Mouse (Mus musculus) hindbrain, embryonic 13.5 days (tissue): ENCODE measurements around the gene Lrcol1. TPM values are rescaled to one million over a fixed set of nuclear protein-coding genes. Genes with fewer than 3 reads are reported as not detected.

ENCODE experiments used
- ATAC-seq: fragments of 200-750 bp; cut with Nextera tagmentation; 2 replicates; pipeline ENCODE4 v1.8.0; 2017; ENCODE audit warnings: moderate TSS enrichment; ENCODE audit not compliant: low FRiP score
- H3K27ac ChIP-seq: fragments of 300-500 bp; sonication (generic); 2 replicates; pipeline ENCODE4 v1.5.1; 2015; ENCODE audit warnings: inconsistent platforms, mild to moderate bottlenecking, moderate library complexity
- H3K27me3 ChIP-seq: fragments of 300-500 bp; sonication (generic); 2 replicates; pipeline ENCODE4 v1.6.1; 2015; ENCODE audit warnings: mild to moderate bottlenecking, inconsistent platforms
- H3K36me3 ChIP-seq: fragments of 300-500 bp; sonication (generic); 2 replicates; pipeline ENCODE4 v1.6.1; 2015; ENCODE audit warnings: mild to moderate bottlenecking, inconsistent platforms
- H3K4me1 ChIP-seq: fragments of 300-500 bp; sonication (generic); replicated peaks from 2 replicates; pipeline ENCODE4 v1.6.1; 2015; ENCODE audit warnings: inconsistent platforms
- H3K4me2 ChIP-seq: fragments of 300-500 bp; sonication (generic); 2 replicates; pipeline ENCODE4 v1.6.1; 2015; ENCODE audit warnings: inconsistent platforms, mild to moderate bottlenecking, moderate library complexity
- H3K4me3 ChIP-seq: fragments of 300-500 bp; sonication (generic); 2 replicates; pipeline ENCODE4 v1.5.1; 2015; ENCODE audit warnings: mild to moderate bottlenecking, inconsistent platforms
- H3K9ac ChIP-seq: fragments of 300-500 bp; sonication (generic); 2 replicates; pipeline ENCODE4 v1.6.1; 2015; ENCODE audit warnings: mild to moderate bottlenecking, inconsistent platforms
- H3K9me3 ChIP-seq: fragments of 300-500 bp; sonication (generic); 2 replicates; pipeline ENCODE4 v1.6.1; 2016; ENCODE audit warnings: inconsistent platforms
- WGBS: fragments of 180-500 bp; shearing (Covaris S2); methylation state at CpG from one replicate; pipeline ENCODE4 v1.1.7; 2015; 5-methylcytosine and 5-hydroxymethylcytosine counted together
- polyA plus RNA-seq: library from polyadenylated mRNA; unstranded; fragments of >200 nt; fragmentation: Nextera tagmentation; extraction: Ambion mirVana; gene quantifications from 2 replicates; pipeline ENCODE4 v1.2.1, GENCODE M21; 2015

The Lrcol1 gene
- not detected in 2 replicates for polyA plus RNA-seq

DNA sequence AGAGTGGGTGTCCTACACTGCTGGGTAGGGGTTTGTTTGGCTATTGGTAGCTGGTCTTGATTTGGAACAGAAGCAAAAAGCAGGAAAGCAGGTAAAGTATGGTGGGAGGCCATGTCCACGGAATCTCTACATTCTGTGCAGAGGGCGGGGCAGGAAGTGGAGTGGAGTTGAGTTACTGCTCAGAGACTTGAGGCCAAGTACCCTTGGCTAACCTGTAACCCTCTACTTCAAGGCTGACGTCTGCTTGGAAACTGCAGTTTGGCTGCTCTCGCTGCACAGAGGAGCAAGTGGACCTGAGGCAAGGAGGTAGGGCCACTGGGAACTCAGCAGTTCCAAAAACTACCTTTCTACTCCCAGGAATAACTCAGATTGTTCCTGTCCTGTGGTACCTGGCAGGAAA is at the start of gene Lrcol1:
TSS of gene Lrcol1 (plus strand) at position 207 of the 400 bp plus-strand sequence.
- no peak within 1 kb of the TSS for H3K4me3 ChIP-seq

GRCm38 (mm10) chr5:110296637-110297036 is 47.9 kb upstream of the Lrcol1 start:
- Histone ChIP-seq H3K36me3 (peaks cover 46% of the 10 kb centered on the region), H3K4me1 (no peaks in the 10 kb centered on the region), H3K27me3 (no peaks in the 10 kb centered on the region), H3K9ac (no peak overlapping the region), H3K4me2 (no peak overlapping the region), H3K4me3 (no peak overlapping the region), H3K9me3 (no peaks in the 10 kb centered on the region), H3K27ac (no peak overlapping the region)
- WGBS: 100% methylated on average over 1 of the region's 1 CpGs
- no peak for ATAC-seq

More for the DNA sequence above, at the start of gene Lrcol1:
- no peaks in the 10 kb centered on the region for H3K9me3 ChIP-seq
- 91% methylated on average over 4 of the region's 4 CpGs for WGBS
- no peak for ATAC-seq
- no peak within 1 kb of the TSS for H3K27ac ChIP-seq
- H3K27me3 ChIP-seq: peaks cover 44% of the 10 kb centered on the region
- H3K36me3 ChIP-seq: no peaks in the 10 kb centered on the region
- H3K4me2 ChIP-seq: no peak within 1 kb of the TSS
- no peak within 1 kb of the TSS for H3K9ac ChIP-seq
- peaks cover 16% of the 10 kb centered on the region for H3K4me1 ChIP-seq

DNA sequence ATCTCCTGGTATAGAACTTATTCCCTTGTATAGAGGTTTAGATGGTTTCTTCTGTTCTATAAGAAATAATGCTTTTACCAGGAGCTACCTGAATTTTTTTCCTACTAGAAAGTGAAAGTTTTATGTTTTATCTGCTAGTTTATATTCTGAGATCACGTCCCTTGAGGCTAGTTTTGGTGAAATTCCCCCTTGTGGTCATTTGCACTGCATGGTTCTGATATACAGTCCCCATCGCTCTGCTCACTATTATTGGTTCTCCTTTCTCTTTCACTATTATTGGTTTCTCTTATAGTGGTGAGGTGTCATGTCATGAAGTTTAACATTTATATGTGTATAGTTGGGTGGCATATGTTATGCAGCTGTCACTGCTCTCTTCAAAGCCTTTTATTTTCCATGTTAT is 43.9 kb upstream of the Lrcol1 start:
- Histone ChIP-seq H3K9ac (no peak overlapping the region), H3K36me3 (peaks cover 55% of the 10 kb centered on the region), H3K4me1 (no peaks in the 10 kb centered on the region), H3K27ac (no peak overlapping the region), H3K4me2 (no peak overlapping the region), H3K27me3 (no peaks in the 10 kb centered on the region), H3K9me3 (no peaks in the 10 kb centered on the region), H3K4me3 (no peak overlapping the region)
- WGBS: 96% methylated on average over 2 of the region's 2 CpGs
- ATAC-seq: no peak

DNA sequence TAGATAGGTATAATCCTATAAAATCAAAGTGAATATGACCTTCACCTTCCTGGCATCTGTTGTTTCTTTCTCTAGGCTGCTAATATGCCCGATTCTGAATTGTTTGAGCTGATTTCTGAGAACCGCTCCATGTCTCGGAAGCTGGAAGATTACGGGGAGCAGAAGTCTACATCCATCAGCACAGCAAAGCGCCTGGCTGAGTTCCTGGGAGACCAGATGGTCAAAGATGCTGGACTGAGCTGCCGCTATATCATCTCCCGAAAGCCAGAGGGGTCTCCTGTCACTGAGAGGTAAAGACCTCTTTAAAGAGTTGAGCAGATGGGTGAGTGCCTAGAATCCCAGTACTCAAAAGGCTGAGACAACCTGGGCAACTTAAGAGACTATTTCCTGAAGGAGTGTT is 35.7 kb upstream of the Lrcol1 start:
- Histone ChIP-seq H3K27me3 (no peaks in the 10 kb centered on the region), H3K9me3 (no peaks in the 10 kb centered on the region), H3K36me3 (peaks cover 54% of the 10 kb centered on the region), H3K9ac (no peak overlapping the region), H3K4me3 (no peak overlapping the region), H3K27ac (no peak overlapping the region), H3K4me1 (no peaks in the 10 kb centered on the region), H3K4me2 (no peak overlapping the region)
- WGBS: 94% methylated on average over 7 of the region's 7 CpGs
- no peak for ATAC-seq

DNA sequence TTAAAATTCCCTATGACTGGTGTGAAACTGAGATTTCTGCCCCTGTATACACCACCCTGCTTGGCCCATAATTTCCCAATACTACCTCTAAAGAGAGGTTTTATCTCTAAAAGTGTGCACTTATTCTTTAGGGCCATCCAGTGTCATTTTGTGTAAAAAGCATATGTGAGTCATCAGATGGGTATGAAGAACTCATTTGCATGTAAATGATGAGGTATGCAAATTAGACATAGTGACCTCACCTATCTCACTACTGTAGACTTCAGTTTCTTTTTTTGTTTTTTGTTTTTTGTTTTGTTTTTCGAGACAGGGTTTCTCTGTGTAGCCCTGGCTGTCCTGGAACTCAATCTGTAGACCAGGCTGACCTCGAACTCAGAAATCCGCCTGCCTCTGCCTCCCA is 31.4 kb upstream of the Lrcol1 start:
- Histone ChIP-seq H3K4me1 (no peaks in the 10 kb centered on the region), H3K9ac (no peak overlapping the region), H3K4me2 (no peak overlapping the region), H3K27me3 (no peaks in the 10 kb centered on the region), H3K4me3 (no peak overlapping the region), H3K36me3 (peaks cover 32% of the 10 kb centered on the region), H3K27ac (no peak overlapping the region), H3K9me3 (no peaks in the 10 kb centered on the region)
- ATAC-seq: no peak
- WGBS: 94% methylated on average over 3 of the region's 3 CpGs

- ATAC-seq: no peak
- peaks cover 47% of the 10 kb centered on the region for H3K36me3 ChIP-seq
- no peaks in the 10 kb centered on the region for H3K27me3 ChIP-seq
- no peaks in the 10 kb centered on the region for H3K9me3 ChIP-seq
- no peak overlapping the region for H3K9ac ChIP-seq
- H3K4me1 ChIP-seq: no peaks in the 10 kb centered on the region
- no peak overlapping the region for H3K4me3 ChIP-seq
- WGBS: 89% methylated on average over 3 of the region's 3 CpGs
- H3K27ac ChIP-seq: no peak overlapping the region
- H3K4me2 ChIP-seq: no peak overlapping the region
Observed at GRCm38 (mm10) chr5:110330508-110330907, 14.0 kb upstream of the Lrcol1 start.

DNA sequence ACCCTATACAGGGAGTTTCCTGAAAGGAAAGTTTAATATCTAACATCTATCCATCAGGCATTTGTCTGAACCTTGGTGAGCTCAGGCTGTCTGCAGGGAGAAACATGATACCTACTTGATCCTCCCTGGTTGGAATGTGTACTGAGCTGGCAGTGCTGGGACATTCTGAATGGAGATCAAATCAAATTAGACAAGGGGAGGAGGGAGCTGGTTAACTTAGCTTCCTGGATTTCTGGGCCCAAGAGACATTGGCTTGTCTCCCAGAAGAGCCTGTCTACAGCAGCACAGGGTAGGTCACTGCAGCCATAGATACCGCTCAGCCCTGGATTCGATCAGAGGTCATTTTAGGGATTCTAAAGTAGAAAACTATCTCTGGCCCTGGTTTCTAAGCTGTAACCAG is 5.7 kb upstream of the Lrcol1 start:
- Histone ChIP-seq H3K9ac (no peak overlapping the region), H3K4me1 (peaks cover 16% of the 10 kb centered on the region), H3K9me3 (no peaks in the 10 kb centered on the region), H3K36me3 (peaks cover 23% of the 10 kb centered on the region), H3K4me3 (no peak overlapping the region), H3K27me3 (peaks cover 30% of the 10 kb centered on the region), H3K4me2 (no peak overlapping the region), H3K27ac (no peak overlapping the region)
- 89% methylated on average over 2 of the region's 2 CpGs for WGBS
- no peak for ATAC-seq

DNA sequence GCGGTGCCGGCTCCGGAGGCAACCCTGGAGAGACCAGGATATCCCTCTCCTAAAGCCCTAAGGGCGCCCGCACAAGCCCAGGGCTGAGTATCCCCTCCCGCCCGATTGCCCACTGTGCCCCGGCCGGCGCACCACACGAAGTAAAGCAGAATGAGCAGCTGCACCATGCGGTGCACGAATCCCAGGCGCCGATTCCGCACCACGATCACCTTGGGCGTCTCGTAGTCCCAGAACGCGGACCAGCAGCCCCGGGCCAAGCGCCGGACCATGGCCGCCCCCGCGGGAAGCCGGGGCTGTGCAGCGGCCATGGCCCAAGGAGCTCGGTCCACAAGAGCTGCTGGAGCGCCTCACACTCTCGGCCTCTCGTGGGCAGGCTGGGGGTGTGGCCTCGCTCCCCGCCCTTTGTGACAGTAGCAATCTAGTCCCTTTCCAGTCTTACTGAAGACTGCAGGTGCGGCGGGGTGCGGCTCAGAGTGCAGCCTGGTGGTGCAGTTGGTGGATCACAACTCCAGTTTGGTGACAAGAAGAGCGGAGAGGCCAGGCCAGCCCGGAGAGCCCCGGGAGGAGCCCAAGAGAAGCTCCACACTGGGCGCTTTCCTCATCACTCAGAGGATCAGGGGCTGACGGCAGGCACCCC is 1.8 kb upstream of the Lrcol1 start, which contains the start of gene P2rx2:
TSS of gene P2rx2 (minus strand) at position 565 of the 637 bp plus-strand sequence.
- Histone ChIP-seq H3K4me1 (peaks cover 16% of the 10 kb centered on the region), H3K4me3 (peak within 1 kb of the TSS; percentile 55), H3K27ac (no peak within 1 kb of the TSS), H3K27me3 (peaks cover 44% of the 10 kb centered on the region), H3K9ac (peak within 1 kb of the TSS; percentile 76), H3K4me2 (peak within 1 kb of the TSS; percentile 97), H3K9me3 (no peaks in the 10 kb centered on the region), H3K36me3 (no peaks in the 10 kb centered on the region)
- ATAC-seq: peak; percentile 72
- WGBS: 1% methylated on average over 43 of the region's 43 CpGs

- 88% methylated on average over 4 of the region's 4 CpGs for WGBS
- Histone ChIP-seq H3K9ac (no peak overlapping the region), H3K4me1 (peaks cover 16% of the 10 kb centered on the region), H3K9me3 (no peaks in the 10 kb centered on the region), H3K27ac (no peak overlapping the region), H3K27me3 (peaks cover 44% of the 10 kb centered on the region), H3K36me3 (no peaks in the 10 kb centered on the region), H3K4me2 (no peak overlapping the region), H3K4me3 (no peak overlapping the region)
- ATAC-seq: no peak
Observed at GRCm38 (mm10) chr5:110345553-110345952, 1.0 kb downstream of the Lrcol1 start.

- Histone ChIP-seq H3K9me3 (no peaks in the 10 kb centered on the region), H3K4me2 (no peak overlapping the region), H3K9ac (no peak overlapping the region), H3K4me3 (no peak overlapping the region), H3K36me3 (no peaks in the 10 kb centered on the region), H3K27ac (no peak overlapping the region), H3K4me1 (peaks cover 16% of the 10 kb centered on the region), H3K27me3 (peaks cover 32% of the 10 kb centered on the region)
- WGBS: 88% methylated on average over 8 of the region's 8 CpGs
- ATAC-seq: no peak
Observed at GRCm38 (mm10) chr5:110347006-110347405, 2.5 kb downstream of the Lrcol1 start.

GRCm38 (mm10) chr5:110354716-110355115 is 10.2 kb downstream of the Lrcol1 start:
- Histone ChIP-seq H3K4me2 (no peak overlapping the region), H3K9me3 (no peaks in the 10 kb centered on the region), H3K4me3 (no peak overlapping the region), H3K4me1 (peaks cover 9% of the 10 kb centered on the region), H3K27me3 (peaks cover 19% of the 10 kb centered on the region), H3K27ac (no peak overlapping the region), H3K36me3 (no peaks in the 10 kb centered on the region), H3K9ac (no peak overlapping the region)
- WGBS: 12% methylated on average over 7 of the region's 7 CpGs
- ATAC-seq: no peak

DNA sequence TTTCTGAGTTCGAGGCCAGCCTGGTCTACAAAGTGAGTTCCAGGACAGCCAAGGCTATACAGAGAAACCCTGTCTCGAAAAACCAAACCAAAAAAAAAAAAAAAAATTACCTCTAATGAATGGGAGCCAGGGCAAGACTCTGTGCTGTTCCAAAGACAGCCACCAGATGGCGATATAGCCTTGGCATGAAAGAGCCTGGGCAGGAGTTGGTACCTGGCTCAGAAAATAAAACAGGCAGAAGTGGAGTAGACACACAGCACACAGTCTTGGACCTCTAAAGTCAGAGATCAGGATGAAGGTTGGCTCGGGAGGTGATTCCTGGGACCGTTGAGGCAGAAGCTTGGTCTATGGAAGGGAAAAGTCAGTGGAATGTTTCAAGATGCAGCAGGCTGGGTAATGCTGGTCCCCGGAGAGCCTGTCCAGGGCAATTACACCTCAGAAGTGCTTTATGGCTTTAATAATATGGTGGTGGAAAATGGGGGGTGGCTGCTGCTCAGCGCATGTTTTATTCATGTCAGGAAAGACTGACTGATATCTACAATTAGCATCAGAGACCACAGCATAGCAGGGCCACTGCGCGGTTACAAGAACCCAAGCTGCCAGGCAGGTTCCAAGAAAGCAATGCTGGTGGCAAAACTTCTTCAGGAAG is 13.1 kb downstream of the Lrcol1 start:
- Histone ChIP-seq H3K4me2 (no peak overlapping the region), H3K27ac (0 out of 2 replicates have a peak overlapping the region, but pooled peaks have one; percentile 12), H3K4me1 (peaks cover 9% of the 10 kb centered on the region), H3K36me3 (peaks cover 11% of the 10 kb centered on the region; the same call in 1 of the 2 replicates), H3K9ac (no peak overlapping the region), H3K4me3 (no peak overlapping the region), H3K27me3 (peaks cover 29% of the 10 kb centered on the region), H3K9me3 (no peaks in the 10 kb centered on the region)
- 30% methylated on average over 9 of the region's 9 CpGs for WGBS
- ATAC-seq: peak; percentile 55

DNA sequence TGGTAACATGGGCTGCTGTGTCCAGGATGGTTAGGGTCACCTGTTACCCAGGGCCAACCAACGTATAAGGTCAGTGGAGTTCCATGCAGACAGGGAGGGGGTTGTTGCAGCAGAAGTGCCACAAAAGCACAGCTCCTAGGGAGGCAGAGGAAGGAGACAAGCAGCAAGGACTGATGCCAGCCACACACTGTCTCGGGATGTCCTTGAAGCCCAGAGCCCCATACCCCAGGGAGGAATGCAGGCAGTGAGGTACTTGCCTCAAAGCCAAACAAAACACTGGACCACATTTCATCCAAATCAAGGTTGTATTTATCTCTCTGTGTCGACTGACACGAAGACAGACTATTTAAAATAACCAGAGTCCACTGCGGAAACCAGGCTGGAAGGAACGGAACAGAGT is 16.9 kb downstream of the Lrcol1 start:
- Histone ChIP-seq H3K9me3 (no peaks in the 10 kb centered on the region), H3K9ac (no peak overlapping the region), H3K4me2 (no peak overlapping the region), H3K4me1 (peaks cover 18% of the 10 kb centered on the region), H3K36me3 (peaks cover 20% of the 10 kb centered on the region; the same call in 1 of the 2 replicates), H3K27ac (no peak overlapping the region), H3K27me3 (peaks cover 16% of the 10 kb centered on the region), H3K4me3 (no peak overlapping the region)
- no peak for ATAC-seq
- WGBS: 86% methylated on average over 6 of the region's 6 CpGs
